Mouse (Mus musculus) olfactory bulb, adult 2 months (tissue): ENCODE results near the gene Sox15. TPM values are rescaled to one million over a fixed set of nuclear protein-coding genes. Genes with fewer than 3 reads are reported as not detected.

ENCODE experiments used
- H3K27ac ChIP-seq: fragments of 200-500 bp; 2 replicates; pipeline ENCODE4 v1.5.1; 2012; ENCODE audit warnings: low read depth, low read length; ENCODE audit not compliant: insufficient read depth
- H3K4me1 ChIP-seq: fragments of 200-500 bp; 2 replicates; pipeline ENCODE4 v1.6.1; 2012; ENCODE audit warnings: low read length; ENCODE audit not compliant: control insufficient read depth, insufficient read depth
- H3K4me3 ChIP-seq: fragments of 200-500 bp; 2 replicates; pipeline ENCODE4 v1.5.1; 2012; ENCODE audit warnings: mild to moderate bottlenecking, low read depth, low read length, moderate library complexity; ENCODE audit not compliant: insufficient read depth
- CTCF ChIP-seq: fragments of 200-500 bp; IDR thresholded peaks from 2 replicates; pipeline ENCODE4 v1.5.1; 2012; ENCODE audit warnings: low read depth, mild to moderate bottlenecking, low read length, moderate library complexity; ENCODE audit not compliant: insufficient read depth
- POLR2A ChIP-seq: fragments of 200-500 bp; IDR thresholded peaks from 2 replicates; pipeline ENCODE4 v1.6.1; 2012; ENCODE audit warnings: mild to moderate bottlenecking, low read depth, low read length, moderate library complexity; ENCODE audit not compliant: insufficient read depth
- WGBS: fragments of 180-500 bp; shearing (Covaris S2); methylation state at CpG from one replicate; pipeline ENCODE4 v1.1.7; 2018; 5-methylcytosine and 5-hydroxymethylcytosine counted together
- polyA plus RNA-seq: library from polyadenylated mRNA; stranded (reverse); fragments of >200 nt; gene quantifications from 2 replicates; pipeline ENCODE4 v1.2.4, GENCODE M21; 2012; ENCODE audit warnings: low replicate concordance; ENCODE audit not compliant: missing spikeins, insufficient read depth, insufficient read length

Sox15 gene
- polyA plus RNA-seq, 1 experiment = not detected

GRCm38 (mm10) chr11:69682840-69683533 lies 27.9 kb downstream of the Sox15 start:
- TF ChIP-seq POLR2A (no peak), CTCF (peak; percentile 38; the same call in 1 of the 2 replicates)
- WGBS = 7% methylated on average over 12 of the region's 12 CpGs
- Histone ChIP-seq H3K27ac (peak overlapping the region; percentile 52), H3K4me1 (peaks cover 34% of the 10 kb centered on the region), H3K4me3 (no peak overlapping the region)

GRCm38 (mm10) chr11:69683576-69683975 lies 28.5 kb downstream of the Sox15 start:
- Histone ChIP-seq H3K4me3 (no peak overlapping the region), H3K27ac (no peak overlapping the region), H3K4me1 (peaks cover 34% of the 10 kb centered on the region)

GRCm38 (mm10) chr11:69684128-69684745 lies 29.1 kb downstream of the Sox15 start:
- TF ChIP-seq CTCF (no peak), POLR2A (no peak)
- 87% methylated on average over 12 of the region's 12 CpGs for WGBS
- Histone ChIP-seq H3K4me3 (no peak overlapping the region), H3K4me1 (peaks cover 32% of the 10 kb centered on the region), H3K27ac (no peak overlapping the region)

More at GRCm38 (mm10) chr11:69683576-69683975, 28.5 kb downstream of the Sox15 start:
- 79% methylated on average over 7 of the region's 7 CpGs for WGBS
- no peak for TF ChIP-seq CTCF
- no peak for TF ChIP-seq POLR2A

GRCm38 (mm10) chr11:69684936-69685335 lies 29.8 kb downstream of the Sox15 start:
- H3K4me3 ChIP-seq = no peak overlapping the region
- WGBS = 72% methylated on average over 6 of the region's 6 CpGs
- TF ChIP-seq POLR2A (no peak), CTCF (no peak)
- peaks cover 31% of the 10 kb centered on the region for H3K4me1 ChIP-seq
- H3K27ac ChIP-seq = peak overlapping the region; percentile 94

GRCm38 (mm10) chr11:69685526-69686148 lies 30.5 kb downstream of the Sox15 start, which contains the start of gene Tnfsf13:
Gene Tnfsf13 (minus strand): TSS chr11:69685784.
- WGBS = 40% methylated on average over 10 of the region's 10 CpGs
- peaks cover 24% of the 10 kb centered on the region for H3K4me1 ChIP-seq
- H3K4me3 ChIP-seq = no peak within 1 kb of the TSS
- H3K27ac ChIP-seq = peak within 1 kb of the TSS; percentile 94
- TF ChIP-seq POLR2A (no peak; the same call in 1 of the 2 replicates), CTCF (no peak)

- TF ChIP-seq CTCF = no peak
- TF ChIP-seq POLR2A = no peak
- H3K27ac ChIP-seq = no peak overlapping the region
- H3K4me1 ChIP-seq = peaks cover 22% of the 10 kb centered on the region
- no peak overlapping the region for H3K4me3 ChIP-seq
- 3% methylated on average over 4 of the region's 4 CpGs for WGBS
Measured at GRCm38 (mm10) chr11:69686377-69686776, 31.3 kb downstream of the Sox15 start.

GRCm38 (mm10) chr11:69687061-69687460 lies 31.9 kb downstream of the Sox15 start:
- 68% methylated on average over 5 of the region's 5 CpGs for WGBS
- TF ChIP-seq POLR2A = no peak
- no peak for TF ChIP-seq CTCF
- H3K4me1 ChIP-seq = peaks cover 22% of the 10 kb centered on the region
- no peak overlapping the region for H3K4me3 ChIP-seq
- no peak overlapping the region for H3K27ac ChIP-seq

GRCm38 (mm10) chr11:69689891-69690290 lies 34.8 kb downstream of the Sox15 start:
- Histone ChIP-seq H3K4me3 (no peak overlapping the region), H3K27ac (no peak overlapping the region), H3K4me1 (peaks cover 25% of the 10 kb centered on the region)
- no peak for TF ChIP-seq POLR2A
- TF ChIP-seq CTCF = no peak
- 97% methylated on average over 1 of the region's 1 CpGs for WGBS

- Histone ChIP-seq H3K4me3 (no peak overlapping the region), H3K27ac (no peak overlapping the region), H3K4me1 (peaks cover 15% of the 10 kb centered on the region)
- WGBS = 71% methylated on average over 9 of the region's 9 CpGs
- TF ChIP-seq POLR2A (no peak), CTCF (no peak)
Measured at GRCm38 (mm10) chr11:69692196-69692811, 37.2 kb downstream of the Sox15 start.
